10 mouse cellular contexts compared by ENCODE assay signal in genomic region chr14:20116149-20116605, GRCm38 (mm10). TPM values are rescaled to one million over a fixed set of nuclear protein-coding genes. Genes with fewer than 3 reads are reported as not detected.
DNase-seq lines count a peak whose midpoint lies in the region; ATAC-seq lines count a peak whose summit lies in the region.
"Had no signal": no experiment of that assay in that cellular context is flagged by ENCODE, and none has a peak within 500 bp of the region (broad histone marks: within the 10 kb centered on the region; RNA-seq: fewer than 3 reads in every experiment).

No protein-coding gene starts in this region.

- H3K4me1 ChIP-seq in heart, embryonic 12.5 days (replicated peaks), result peaks cover 17% of the 10 kb centered on the region; the same call in 1 of the 2 replicates

- no peak overlapping the region for H3K27ac ChIP-seq in heart, embryonic 12.5 days (ENCODE audit: poor library complexity, severe bottlenecking)

- DNase-seq in ovary, adult 18-20 months (ENCODE audit: low spot score), result peak; percentile 9
- DNase-seq in ovary, postnatal 36 days (ENCODE audit: low spot score), result no peak
- DNase-seq in kidney, postnatal 14 days, result peak; percentile 77
- DNase-seq in cerebellum, adult 18-20 months, result no peak
- no peak for DNase-seq in right cerebral cortex, postnatal 4 days
- DNase-seq in cerebellum, postnatal 25 days, result no peak
- DNase-seq: cerebellum, adult 11-12 months; thymus, postnatal 25 days had no signal

- no peaks in the 10 kb centered on the region for H3K27me3 ChIP-seq in heart, embryonic 12.5 days (replicated peaks)

- H3K9ac ChIP-seq in heart, embryonic 12.5 days, result no peak overlapping the region

- no peak overlapping the region for H3K4me3 ChIP-seq in heart, embryonic 12.5 days
- H3K4me3 ChIP-seq: megakaryocyte, embryonic 14.5 days had no signal

- no peak overlapping the region for H3K4me2 ChIP-seq in heart, embryonic 12.5 days

- no peaks in the 10 kb centered on the region for H3K9me3 ChIP-seq in heart, embryonic 12.5 days (replicated peaks)

- 49% methylated on average over 9 of the region's 9 CpGs for WGBS in heart, embryonic 12.5 days

- H3K36me3 ChIP-seq in heart, embryonic 12.5 days, result no peaks in the 10 kb centered on the region

- peak; percentile 10; the same call in 1 of the 2 replicates for ATAC-seq in heart, embryonic 12.5 days (ENCODE audit: insufficient number of reproducible peaks, low FRiP score)

RNA-seq across cellular contexts. Expression of gene Saysd1, which starts 22.2 kb away (rescaled TPM):
- polyA plus RNA-seq in heart, embryonic 12.5 days (2016; fragmentation: Nextera tagmentation; extraction: Ambion mirVana), result 7.3 and 7.9 TPM in 2 replicates

Comparison
In these comparisons a context has a peak if more than half of its experiments do, and no peak if none do; other contexts are left out.
1. DNase-seq: peak in ovary, adult 18-20 months (single experiment) and kidney, postnatal 14 days (single experiment); none in ovary, postnatal 36 days (single experiment), cerebellum, adult 18-20 months (0 of 2), right cerebral cortex, postnatal 4 days (single experiment) and cerebellum, postnatal 25 days (0 of 2).